Mouse (Mus musculus): ENCODE measurements at regions not wholly inside any gene's neighbourhood (a gene's known extent, or its start where the extent isn't known, plus 50 kb on each side); places are given as distances from the start of the nearest gene placed in this dataset.

DNA sequence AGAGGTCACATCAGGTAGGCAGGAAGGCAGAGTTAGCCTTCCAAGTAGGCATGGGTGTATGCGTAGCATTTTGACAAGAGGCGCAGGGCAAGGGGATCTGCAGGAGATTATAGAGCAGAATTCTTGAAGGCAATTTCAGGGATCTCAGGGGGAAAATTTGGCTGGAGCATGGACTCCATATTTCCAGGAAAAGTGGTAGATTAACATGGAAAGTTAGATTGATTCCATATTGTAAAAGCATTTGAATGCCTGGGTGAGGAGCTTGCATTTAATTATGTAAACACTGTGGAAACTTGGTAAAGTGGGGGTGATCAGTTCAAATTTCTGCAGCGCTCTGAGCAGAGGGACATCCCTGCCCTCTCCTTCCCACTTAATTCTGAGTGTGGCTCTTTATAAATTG lies 146.7 kb downstream of the Pax3 start:
- no peak for DNase-seq (ENCODE audit: low spot score)

DNA sequence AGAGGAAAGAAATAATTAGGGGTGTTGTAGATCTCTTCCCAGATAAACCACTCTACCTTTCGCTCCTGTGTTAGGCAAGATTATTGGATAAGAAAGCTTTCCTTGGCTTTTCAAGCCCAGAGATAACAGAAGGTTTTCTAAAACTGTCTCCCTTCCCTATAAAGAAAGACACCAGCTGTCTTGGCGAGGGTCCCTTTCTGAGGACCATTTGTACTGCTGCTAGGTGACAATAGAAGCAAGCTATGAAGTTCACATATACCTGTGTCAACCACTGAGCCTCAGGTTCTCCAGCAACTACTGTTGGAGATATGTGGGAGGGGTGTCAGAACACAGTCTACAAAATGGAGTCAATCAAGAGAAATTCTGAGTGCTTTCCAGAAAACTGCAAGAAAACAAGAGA lies 164.6 kb downstream of the Pax3 start:
- DNase-seq (ENCODE audit: low spot score) = no peak

GRCm38 (mm10) chr1:78021766-78022165 lies 175.2 kb downstream of the Pax3 start:
- no peak for DNase-seq (ENCODE audit: low spot score)

DNA sequence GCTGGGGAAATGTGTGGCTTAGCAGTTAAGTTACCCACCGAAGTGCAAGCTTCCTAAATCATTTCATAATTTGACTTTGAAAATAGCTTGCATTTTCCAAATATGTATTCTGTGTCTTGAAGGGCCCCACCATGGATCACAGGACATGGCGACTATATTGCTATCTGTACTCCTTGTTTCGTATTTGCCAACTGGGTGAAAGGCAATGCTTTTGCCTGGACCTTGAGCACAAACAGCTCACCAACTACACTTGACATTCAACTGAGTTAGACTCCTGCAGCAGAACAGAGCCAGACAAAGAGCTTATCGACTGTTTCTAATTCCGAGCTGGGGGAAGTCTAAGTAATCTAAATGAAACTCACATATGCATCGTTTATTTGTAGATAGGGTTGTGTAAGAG lies 175.9 kb downstream of the Pax3 start:
- no peak for DNase-seq (ENCODE audit: low spot score)

- no peak for DNase-seq (ENCODE audit: low spot score)
These were observed 178.9 kb downstream of the Pax3 start for GRCm38 (mm10) chr1:78017949-78018617.

DNA sequence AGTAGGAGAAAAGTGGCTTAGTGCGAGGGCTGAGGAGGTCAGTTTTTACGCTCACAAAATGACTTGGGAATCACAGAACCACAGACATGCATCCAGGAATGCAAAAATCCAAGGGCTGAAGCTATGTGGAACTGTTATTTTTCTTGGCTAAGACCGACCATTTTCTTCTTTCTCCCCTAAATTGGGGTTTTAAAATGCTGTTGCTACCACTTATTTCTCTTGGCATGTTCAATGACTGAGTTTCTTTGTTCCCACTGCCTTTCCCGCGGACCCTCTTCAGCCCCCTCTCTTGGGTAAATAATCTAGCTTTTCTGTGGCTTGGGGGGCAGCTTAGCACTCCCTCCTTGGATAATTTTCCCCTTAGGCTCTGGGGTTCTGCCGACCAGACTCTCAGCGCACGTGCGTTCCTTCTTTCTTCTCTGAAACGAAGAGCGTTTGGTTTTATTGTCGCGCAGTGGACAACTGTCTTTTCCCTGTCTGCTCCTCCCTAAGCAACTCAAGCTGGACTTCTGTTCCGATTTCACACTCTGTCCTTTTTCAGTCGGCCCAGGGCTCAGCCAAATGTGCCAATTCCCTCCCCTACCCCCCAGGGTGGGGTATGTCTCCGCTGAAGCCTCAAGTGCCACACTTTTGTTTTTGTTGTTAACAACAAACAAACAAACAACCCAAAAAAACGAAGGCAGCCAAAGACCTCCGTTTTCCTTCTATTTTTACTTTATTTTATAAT lies 180.2 kb downstream of the Pax3 start:
- DNase-seq (ENCODE audit: low spot score) = no peak

- no peak for DNase-seq (ENCODE audit: low spot score)
These were observed 180.9 kb downstream of the Pax3 start for GRCm38 (mm10) chr1:78015999-78016398.

DNA sequence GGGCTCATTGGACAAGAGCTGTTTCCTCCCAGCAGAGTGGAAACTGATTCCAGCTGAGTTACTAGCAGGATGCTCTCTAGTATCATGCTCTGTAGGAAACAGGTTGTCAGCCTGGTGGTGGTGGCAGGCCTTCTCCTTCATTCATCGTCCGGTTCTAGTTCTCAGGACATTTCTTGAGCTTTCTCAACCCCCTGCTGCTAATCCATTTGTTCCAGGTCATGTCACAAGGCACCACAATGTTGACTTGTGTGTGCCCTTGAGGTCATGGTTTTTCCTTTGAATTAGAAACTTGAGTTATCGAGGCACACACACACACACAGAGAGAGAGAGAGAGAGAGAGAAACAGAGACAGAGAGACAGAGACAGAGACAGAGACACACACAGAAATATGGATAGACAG lies 183.5 kb downstream of the Pax3 start:
- no peak for DNase-seq (ENCODE audit: low spot score)

DNA sequence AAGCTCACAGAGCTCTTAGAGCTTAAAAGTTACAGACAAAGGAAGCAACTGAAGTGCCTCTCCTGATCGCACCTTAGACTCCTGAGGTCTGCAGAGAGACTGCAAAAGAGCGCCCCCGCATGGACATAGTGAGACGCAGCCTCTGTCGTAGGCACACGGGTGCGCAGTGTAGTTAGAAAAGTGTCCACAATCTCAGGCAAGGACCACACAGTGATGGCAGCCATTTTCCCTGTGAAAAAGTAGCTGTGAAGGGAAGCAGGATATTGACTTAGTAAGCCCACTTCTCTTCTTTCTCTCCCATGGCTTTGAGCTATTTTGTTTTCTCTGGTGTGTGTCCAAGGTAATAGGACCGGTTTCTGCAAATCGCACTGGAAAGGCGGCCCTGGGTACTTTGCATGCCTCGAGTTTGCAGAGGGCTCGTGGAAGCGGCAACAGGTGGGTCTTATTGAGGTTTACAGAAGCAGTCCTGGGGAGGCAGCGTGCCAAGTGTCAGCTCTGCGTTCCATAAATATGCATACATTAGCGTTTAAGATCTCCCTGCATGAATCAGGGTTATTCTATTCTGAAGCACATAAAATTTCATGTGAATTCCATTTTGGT lies 188.0 kb downstream of the Pax3 start:
- peak; percentile 10 for DNase-seq (ENCODE audit: low spot score)

DNA sequence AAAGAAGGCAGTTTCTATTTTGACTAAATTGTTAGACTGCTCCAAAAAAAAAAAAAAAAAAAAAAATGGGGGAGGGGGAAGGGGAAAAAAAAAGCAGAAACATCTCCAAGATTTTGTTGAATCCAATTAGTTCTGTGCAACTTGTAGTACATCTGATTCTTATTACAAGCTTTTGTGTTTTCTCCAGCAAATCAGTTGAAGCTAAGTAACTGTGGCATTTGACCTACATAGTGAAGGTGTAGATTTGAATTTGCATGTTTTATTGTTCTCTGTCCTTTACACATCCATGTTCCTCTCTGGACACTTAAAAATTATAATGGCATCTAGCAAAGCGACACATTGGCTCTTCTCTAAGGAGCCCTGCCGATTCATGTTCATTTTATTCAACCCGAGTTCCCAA lies 192.6 kb downstream of the Pax3 start:
- DNase-seq (ENCODE audit: low spot score) = no peak

- DNase-seq (ENCODE audit: low spot score) = no peak
These were observed 198.2 kb downstream of the Pax3 start for GRCm38 (mm10) chr1:77998727-77999126.

- peak; percentile 6 for DNase-seq (ENCODE audit: low spot score)
These were observed 215.4 kb downstream of the Pax3 start for GRCm38 (mm10) chr1:77981528-77981927.

DNA sequence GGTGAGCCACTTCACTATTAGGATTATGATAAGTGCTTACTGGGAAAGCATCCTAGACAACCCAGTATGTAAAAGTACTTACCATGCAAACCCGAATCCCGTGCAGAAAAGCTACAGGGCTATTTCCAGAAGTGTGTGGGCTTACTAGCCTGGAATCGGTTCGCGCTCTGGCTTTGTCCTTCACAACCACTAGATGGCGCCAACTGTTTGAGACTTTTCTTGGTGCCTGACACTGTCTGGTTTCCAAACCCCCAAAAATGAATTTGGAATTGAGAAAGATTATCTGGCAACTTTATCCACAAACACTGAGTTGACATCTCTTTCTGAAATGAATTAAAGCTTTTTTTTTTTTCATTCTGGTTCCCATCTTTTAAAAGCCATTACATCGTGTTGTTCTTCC lies 218.2 kb downstream of the Pax3 start:
- DNase-seq (ENCODE audit: low spot score) = peak; percentile 48

DNA sequence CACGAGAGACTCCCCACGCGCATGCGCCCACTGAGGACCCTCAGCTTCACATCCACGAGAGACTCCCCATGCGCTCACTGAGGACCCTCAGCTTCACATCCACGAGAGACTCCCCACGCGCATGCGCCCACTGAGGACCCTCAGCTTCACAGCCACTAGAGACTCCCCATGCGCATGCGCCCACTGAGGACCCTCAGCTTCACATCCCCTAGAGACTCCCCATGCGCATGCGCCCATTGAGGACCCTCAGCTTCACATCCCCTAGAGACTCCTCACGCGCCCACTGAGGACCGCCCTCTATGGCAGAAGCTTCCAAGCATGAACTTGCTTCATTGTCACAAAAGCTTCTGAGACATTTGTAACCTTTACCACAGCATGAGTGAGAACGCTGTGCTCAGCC lies 221.0 kb downstream of the Pax3 start:
- DNase-seq (ENCODE audit: low spot score) = no peak

DNA sequence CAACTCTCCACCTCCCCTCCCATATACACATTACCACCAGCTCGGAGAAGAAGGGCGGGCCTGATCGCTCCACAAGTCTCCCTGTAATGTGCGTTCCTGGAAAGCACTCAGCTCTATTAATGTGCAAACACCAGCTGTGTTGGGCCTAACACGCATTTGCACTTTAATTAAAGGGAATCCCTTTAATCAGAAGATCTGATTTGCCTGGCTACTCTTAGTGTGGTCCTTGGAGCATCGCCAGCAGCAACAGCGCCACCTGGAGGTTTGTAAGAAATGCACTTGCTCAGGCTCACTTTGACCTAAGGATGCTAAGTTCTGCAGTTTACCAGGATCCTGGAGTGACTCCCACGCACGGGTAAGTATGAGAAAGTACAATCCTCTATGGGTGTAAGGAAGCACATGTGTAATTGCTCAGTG lies 224.6 kb downstream of the Pax3 start:
- DNase-seq (ENCODE audit: low spot score) = peak; percentile 51

DNA sequence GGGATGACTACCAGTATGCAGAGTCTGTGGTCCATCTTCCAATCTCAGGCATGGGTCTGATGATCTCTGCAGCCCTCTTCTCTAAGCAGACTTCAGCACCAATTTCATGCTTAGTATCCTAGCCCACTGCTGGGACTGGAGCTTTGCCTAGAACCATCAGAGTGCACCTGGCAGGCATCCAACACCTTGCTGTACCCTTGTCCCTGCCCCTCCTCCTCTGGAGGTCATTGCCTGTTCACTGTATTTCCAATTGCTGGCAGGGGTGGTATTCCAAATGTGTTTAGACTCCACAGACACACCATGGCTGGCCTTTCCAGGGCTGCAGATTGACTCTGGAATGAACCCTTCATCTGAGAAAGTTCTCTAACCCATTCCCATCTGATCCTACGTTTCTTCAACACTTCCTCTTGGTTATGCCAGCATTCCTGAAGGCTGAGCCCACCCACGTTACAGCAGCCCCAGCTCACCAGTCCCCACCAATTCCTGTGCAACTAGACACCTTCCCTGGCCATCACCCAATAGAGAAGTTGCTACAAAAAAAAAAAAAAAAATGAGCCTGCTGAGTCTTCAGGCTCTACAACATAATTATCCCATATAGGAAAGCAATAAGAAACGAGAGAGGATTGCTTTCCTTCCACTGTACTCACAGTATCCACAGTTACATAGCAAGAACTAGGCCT lies 232.1 kb downstream of the Pax3 start:
- no peak for DNase-seq (ENCODE audit: low spot score)

DNA sequence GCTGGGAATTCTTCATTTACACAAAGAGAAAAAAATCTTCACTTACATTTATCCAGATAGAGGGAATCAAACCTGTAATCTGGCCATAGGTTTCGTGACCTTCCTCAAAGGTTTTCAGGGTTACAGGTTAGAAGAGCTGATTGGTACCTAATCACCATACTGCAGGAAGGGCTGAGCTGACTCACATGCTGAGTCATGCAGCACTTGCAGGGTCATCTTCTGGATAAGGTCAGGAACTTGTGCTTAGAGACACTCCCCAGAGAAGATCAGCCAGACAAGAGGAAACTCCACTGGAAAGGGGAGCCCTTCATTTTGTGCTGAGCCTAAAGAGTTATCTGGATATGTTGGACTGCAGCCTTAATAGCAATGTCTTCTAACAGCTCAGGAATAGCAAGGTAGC lies 237.6 kb downstream of the Pax3 start:
- DNase-seq (ENCODE audit: low spot score) = no peak

GRCm38 (mm10) chr1:77957156-77957767 lies 239.7 kb downstream of the Pax3 start:
- no peak for DNase-seq (ENCODE audit: low spot score)

- no peak for DNase-seq (ENCODE audit: low spot score)
These were observed 249.0 kb downstream of the Pax3 start for GRCm38 (mm10) chr1:77947894-77948293.

GRCm38 (mm10) chr1:77944327-77944645 lies 252.6 kb downstream of the Pax3 start:
- DNase-seq (ENCODE audit: low spot score) = no peak

GRCm38 (mm10) chr1:77943633-77944326 lies 253.2 kb downstream of the Pax3 start:
- no peak for DNase-seq (ENCODE audit: low spot score)

GRCm38 (mm10) chr1:77943101-77943500 lies 253.8 kb downstream of the Pax3 start:
- DNase-seq (ENCODE audit: low spot score) = peak; percentile 17
